Mouse (Mus musculus): Measurements from ENCODE around the gene Ugdh. TPM values are rescaled to one million over a fixed set of nuclear protein-coding genes. Genes with fewer than 3 reads are reported as not detected.

Ugdh gene
- polyA plus RNA-seq (2012; ENCODE audit: low replicate concordance): 2.0 and 4.7 TPM in 2 replicates

DNA sequence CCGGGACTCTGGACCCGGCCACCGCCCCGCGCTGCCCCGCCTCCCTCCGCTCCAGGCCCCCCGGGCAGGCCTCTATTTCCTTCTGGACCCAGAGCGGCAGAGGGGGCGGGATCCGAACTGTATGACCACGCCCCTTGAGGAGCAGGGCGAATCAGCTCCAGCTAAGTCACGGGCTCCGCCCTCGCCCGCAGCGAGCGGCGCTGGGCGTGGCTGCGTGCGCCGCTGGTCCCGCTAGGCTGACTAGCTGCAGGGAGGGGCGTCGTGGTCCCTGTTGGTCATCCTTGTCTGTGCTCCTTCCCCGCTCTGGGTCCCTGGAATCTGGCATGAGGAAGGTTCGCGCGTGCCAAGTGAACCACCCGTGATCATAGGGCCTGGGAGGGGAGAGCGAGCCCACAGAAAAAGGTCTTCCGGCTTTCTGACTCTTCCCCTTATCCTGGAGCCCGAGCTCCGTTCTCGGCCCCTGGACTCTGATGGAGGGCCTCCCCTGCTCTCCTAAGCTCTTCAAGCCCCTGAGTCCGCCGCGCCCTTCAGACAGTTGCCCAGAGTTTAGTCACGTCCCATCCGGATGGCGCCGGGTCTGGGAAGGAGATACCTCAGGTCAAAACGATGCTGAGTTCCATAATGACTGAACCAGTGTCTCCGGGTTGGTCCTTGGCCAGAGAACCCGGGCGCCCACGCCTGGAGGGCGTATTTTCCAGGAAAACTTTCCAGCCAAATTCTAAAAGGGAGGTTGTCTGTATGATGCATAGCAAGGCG, at the start of gene Ugdh:
Gene Ugdh, minus strand, starts transcription at position 144 of the 756 bp plus-strand sequence.

DNA sequence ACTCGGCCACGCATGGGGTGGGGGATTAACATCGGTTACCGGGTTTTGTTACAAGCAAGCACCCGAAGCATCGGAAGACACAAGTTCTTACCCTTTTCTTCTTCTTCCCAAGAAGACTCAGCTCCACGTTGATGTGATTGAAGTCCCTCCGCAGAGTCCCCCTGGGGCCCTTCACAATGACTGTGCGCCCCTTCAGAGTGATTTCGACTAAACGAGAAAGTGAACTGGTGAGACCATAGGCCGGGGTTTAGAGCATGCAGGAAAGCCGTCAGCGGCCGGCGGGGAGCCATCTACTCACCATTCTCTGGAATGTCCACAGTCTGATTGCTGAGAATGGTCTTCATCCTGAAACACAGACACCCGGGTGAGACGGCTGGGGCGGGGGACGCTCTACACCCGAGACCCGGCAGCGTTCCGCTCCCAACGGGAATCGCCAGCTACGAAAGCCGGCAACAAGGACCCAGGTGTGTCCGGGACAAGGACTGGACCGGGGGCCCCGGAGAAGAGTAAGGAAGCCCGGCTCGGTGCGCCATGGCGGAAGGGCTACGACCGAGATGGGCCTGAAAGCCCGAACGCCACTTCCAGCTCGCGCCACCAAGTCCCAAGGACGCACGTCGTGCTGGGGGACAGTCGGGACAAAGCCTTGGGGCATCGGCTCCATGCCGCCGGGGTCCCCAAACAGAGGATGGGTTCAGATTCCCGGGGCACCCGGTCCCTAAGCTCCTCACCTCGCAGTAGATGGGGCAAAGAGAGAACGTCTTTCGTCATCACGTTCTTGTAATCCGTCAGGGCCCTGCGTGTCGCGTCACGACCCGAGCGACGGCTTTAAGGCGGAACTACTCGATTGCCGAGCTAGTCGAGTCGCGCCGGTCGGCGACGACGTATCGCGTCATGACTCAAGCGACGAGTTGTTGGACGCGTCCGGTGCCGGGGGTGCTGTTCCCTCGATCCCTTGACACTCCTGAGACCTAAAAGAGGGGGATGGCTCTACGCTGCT, 44.8 kb downstream of the Ugdh start, which contains the start of the genes Rpl9 and Lias:
Gene Rpl9, minus strand, starts transcription at position 797 of the 997 bp plus-strand sequence.
Gene Lias, plus strand, starts transcription at position 850 of the 997 bp plus-strand sequence.

Other genes starting within 250 kb of the Ugdh start
- gene Wdr19, start 236.3 kb downstream of the Ugdh start, polyA plus RNA-seq (2012; ENCODE audit: low replicate concordance): 0.19 and 0.25 TPM in 2 replicates
- 7.1 and 17.5 TPM in 2 replicates for gene Rfc1, start 100.3 kb downstream of the Ugdh start, polyA plus RNA-seq (2012; ENCODE audit: low replicate concordance)
- gene Klb, start 87.6 kb downstream of the Ugdh start, polyA plus RNA-seq (2012; ENCODE audit: low replicate concordance): not detected in 2 replicates
- gene Rpl9, start 44.5 kb downstream of the Ugdh start, polyA plus RNA-seq (2012; ENCODE audit: low replicate concordance): 20.8 and 49.2 TPM in 2 replicates
- 2.1 and 3.8 TPM in 2 replicates for gene Lias, start 44.5 kb downstream of the Ugdh start, polyA plus RNA-seq (2012; ENCODE audit: low replicate concordance)
- 3.4 and 11.1 TPM in 2 replicates for gene Gm43552, start 56.9 kb upstream of the Ugdh start, polyA plus RNA-seq (2012; ENCODE audit: low replicate concordance)
- gene Smim14, start 101.2 kb upstream of the Ugdh start, polyA plus RNA-seq (2012; ENCODE audit: low replicate concordance): 5.7 and 22.9 TPM in 2 replicates
- gene Ube2k, start 101.3 kb upstream of the Ugdh start, polyA plus RNA-seq (2012; ENCODE audit: low replicate concordance): 43.2 and 87.3 TPM in 2 replicates

All from leukemia stem cell, adult 10-12 weeks (primary cell).